Mouse (Mus musculus): Measurements from ENCODE around the gene Hunk. TPM values are rescaled to one million over a fixed set of nuclear protein-coding genes. Genes with fewer than 3 reads are reported as not detected.

Hunk gene
- polyA plus RNA-seq, 1 experiment = 1.4 TPM

- H3K4me1 ChIP-seq (ENCODE audit: control insufficient read depth, insufficient read depth, insufficient read length, low read length) = peaks cover 11% of the 10 kb centered on the region
- no peak overlapping the region for H3K4me3 ChIP-seq (ENCODE audit: low read depth, low read length)
- H3K27ac ChIP-seq (ENCODE audit: insufficient read depth, low read depth, low read length) = no peak overlapping the region
- WGBS = 32% methylated on average over 7 of the region's 7 CpGs
- no peaks in the 10 kb centered on the region for H3K27me3 ChIP-seq (ENCODE audit: control insufficient read depth, insufficient read depth, low read length)
- no peak for TF ChIP-seq CTCF (IDR thresholded peaks at IDR 0.05; ENCODE audit: extremely low read depth, insufficient read length, insufficient replicate concordance, low read depth, low read length)
- TF ChIP-seq POLR2A (IDR thresholded peaks at IDR 0.05; ENCODE audit: low read depth, low read length) = no peak
- no peaks in the 10 kb centered on the region for H3K36me3 ChIP-seq (ENCODE audit: control insufficient read depth, insufficient read depth, low read length)
These were observed 16.5 kb downstream of the Hunk start for GRCm38 (mm10) chr16:90402292-90402691.

- Histone ChIP-seq H3K4me1 (ENCODE audit: control insufficient read depth, insufficient read depth, insufficient read length, low read length) (peaks cover 11% of the 10 kb centered on the region), H3K36me3 (ENCODE audit: control insufficient read depth, insufficient read depth, low read length) (no peaks in the 10 kb centered on the region), H3K27ac (ENCODE audit: insufficient read depth, low read depth, low read length) (no peak overlapping the region), H3K27me3 (ENCODE audit: control insufficient read depth, insufficient read depth, low read length) (no peaks in the 10 kb centered on the region), H3K4me3 (ENCODE audit: low read depth, low read length) (no peak overlapping the region)
- TF ChIP-seq POLR2A (IDR thresholded peaks at IDR 0.05; ENCODE audit: low read depth, low read length) (no peak), CTCF (IDR thresholded peaks at IDR 0.05; ENCODE audit: extremely low read depth, insufficient read length, insufficient replicate concordance, low read depth, low read length) (no peak)
- WGBS = 88% methylated on average over 3 of the region's 3 CpGs
These were observed 19.4 kb downstream of the Hunk start for GRCm38 (mm10) chr16:90405195-90405594.

- Histone ChIP-seq H3K27ac (ENCODE audit: insufficient read depth, low read depth, low read length) (no peak overlapping the region), H3K4me1 (ENCODE audit: control insufficient read depth, insufficient read depth, insufficient read length, low read length) (peaks cover 11% of the 10 kb centered on the region), H3K36me3 (ENCODE audit: control insufficient read depth, insufficient read depth, low read length) (no peaks in the 10 kb centered on the region), H3K27me3 (ENCODE audit: control insufficient read depth, insufficient read depth, low read length) (no peaks in the 10 kb centered on the region), H3K4me3 (ENCODE audit: low read depth, low read length) (no peak overlapping the region)
- WGBS = 48% methylated on average over 6 of the region's 6 CpGs
- no peak for TF ChIP-seq POLR2A (IDR thresholded peaks at IDR 0.05; ENCODE audit: low read depth, low read length)
- no peak for TF ChIP-seq CTCF (IDR thresholded peaks at IDR 0.05; ENCODE audit: extremely low read depth, insufficient read length, insufficient replicate concordance, low read depth, low read length)
These were observed 19.8 kb downstream of the Hunk start for GRCm38 (mm10) chr16:90405599-90405998.

GRCm38 (mm10) chr16:90407541-90408289 lies 21.9 kb downstream of the Hunk start:
- Histone ChIP-seq H3K27ac (ENCODE audit: insufficient read depth, low read depth, low read length) (no peak overlapping the region), H3K4me1 (ENCODE audit: control insufficient read depth, insufficient read depth, insufficient read length, low read length) (peaks cover 18% of the 10 kb centered on the region), H3K36me3 (ENCODE audit: control insufficient read depth, insufficient read depth, low read length) (no peaks in the 10 kb centered on the region), H3K4me3 (ENCODE audit: low read depth, low read length) (no peak overlapping the region), H3K27me3 (ENCODE audit: control insufficient read depth, insufficient read depth, low read length) (no peaks in the 10 kb centered on the region)
- 83% methylated on average over 12 of the region's 12 CpGs for WGBS
- TF ChIP-seq CTCF (IDR thresholded peaks at IDR 0.05; ENCODE audit: extremely low read depth, insufficient read length, insufficient replicate concordance, low read depth, low read length) (no peak), POLR2A (IDR thresholded peaks at IDR 0.05; ENCODE audit: low read depth, low read length) (no peak)

GRCm38 (mm10) chr16:90412096-90413082 lies 26.6 kb downstream of the Hunk start:
- WGBS = 30% methylated on average over 8 of the region's 8 CpGs
- TF ChIP-seq CTCF (IDR thresholded peaks at IDR 0.05; ENCODE audit: extremely low read depth, insufficient read length, insufficient replicate concordance, low read depth, low read length) (no peak), POLR2A (IDR thresholded peaks at IDR 0.05; ENCODE audit: low read depth, low read length) (no peak)
- H3K36me3 ChIP-seq (ENCODE audit: control insufficient read depth, insufficient read depth, low read length) = no peaks in the 10 kb centered on the region
- no peaks in the 10 kb centered on the region for H3K27me3 ChIP-seq (ENCODE audit: control insufficient read depth, insufficient read depth, low read length)
- H3K27ac ChIP-seq (ENCODE audit: insufficient read depth, low read depth, low read length) = peak overlapping the region; percentile 95
- peaks cover 15% of the 10 kb centered on the region for H3K4me1 ChIP-seq (ENCODE audit: control insufficient read depth, insufficient read depth, insufficient read length, low read length)
- no peak overlapping the region for H3K4me3 ChIP-seq (ENCODE audit: low read depth, low read length)

- Histone ChIP-seq H3K4me1 (ENCODE audit: control insufficient read depth, insufficient read depth, insufficient read length, low read length) (peaks cover 18% of the 10 kb centered on the region), H3K36me3 (ENCODE audit: control insufficient read depth, insufficient read depth, low read length) (no peaks in the 10 kb centered on the region), H3K27me3 (ENCODE audit: control insufficient read depth, insufficient read depth, low read length) (no peaks in the 10 kb centered on the region), H3K27ac (ENCODE audit: insufficient read depth, low read depth, low read length) (no peak overlapping the region), H3K4me3 (ENCODE audit: low read depth, low read length) (no peak overlapping the region)
- TF ChIP-seq POLR2A (IDR thresholded peaks at IDR 0.05; ENCODE audit: low read depth, low read length) (no peak), CTCF (IDR thresholded peaks at IDR 0.05; ENCODE audit: extremely low read depth, insufficient read length, insufficient replicate concordance, low read depth, low read length) (no peak)
These were observed 30.8 kb downstream of the Hunk start for GRCm38 (mm10) chr16:90416621-90417020.

GRCm38 (mm10) chr16:90418661-90419060 lies 32.8 kb downstream of the Hunk start:
- Histone ChIP-seq H3K27ac (ENCODE audit: insufficient read depth, low read depth, low read length) (no peak overlapping the region), H3K4me3 (ENCODE audit: low read depth, low read length) (no peak overlapping the region), H3K27me3 (ENCODE audit: control insufficient read depth, insufficient read depth, low read length) (no peaks in the 10 kb centered on the region), H3K36me3 (ENCODE audit: control insufficient read depth, insufficient read depth, low read length) (no peaks in the 10 kb centered on the region), H3K4me1 (ENCODE audit: control insufficient read depth, insufficient read depth, insufficient read length, low read length) (peaks cover 6% of the 10 kb centered on the region)
- WGBS = 47% methylated on average over 12 of the region's 12 CpGs
- TF ChIP-seq POLR2A (IDR thresholded peaks at IDR 0.05; ENCODE audit: low read depth, low read length) (no peak), CTCF (IDR thresholded peaks at IDR 0.05; ENCODE audit: extremely low read depth, insufficient read length, insufficient replicate concordance, low read depth, low read length) (no peak)

All from small intestine, adult 2 months (tissue).